Mouse (Mus musculus): ENCODE results near the gene Als2cr12.
"Not testable (repeated sequence)": the region's sequence is repeated elsewhere in the genome, so short reads cannot be mapped to it uniquely, and the experiment has no call there.

The Als2cr12 gene

GRCm38 (mm10) chr1:58719356-58719945, 23.7 kb upstream of the Als2cr12 start:
- peak in 1 of 2 experiments; percentile 12 for DNase-seq (ENCODE audit: low spot score in 2 of 2)

GRCm38 (mm10) chr1:58717589-58718270, 21.9 kb upstream of the Als2cr12 start:
- no peak for DNase-seq (ENCODE audit: low spot score in 2 of 2)

GRCm38 (mm10) chr1:58716883-58717220, 21.1 kb upstream of the Als2cr12 start:
- no peak for DNase-seq (ENCODE audit: low spot score in 2 of 2)

- DNase-seq (ENCODE audit: low spot score in 2 of 2), result no peak
Measured at GRCm38 (mm10) chr1:58716162-58716882, 20.5 kb upstream of the Als2cr12 start.

GRCm38 (mm10) chr1:58715536-58715935, 19.7 kb upstream of the Als2cr12 start:
- no peak for DNase-seq (ENCODE audit: low spot score in 2 of 2)

- no peak for DNase-seq (ENCODE audit: low spot score in 2 of 2)
Measured at GRCm38 (mm10) chr1:58714361-58714760, 18.6 kb upstream of the Als2cr12 start.

GRCm38 (mm10) chr1:58713893-58714231, 18.1 kb upstream of the Als2cr12 start:
- DNase-seq (ENCODE audit: low spot score in 2 of 2), result peak; percentile 58 to 68

- DNase-seq (ENCODE audit: low spot score in 2 of 2), result peak; percentile 58 to 61
Measured at GRCm38 (mm10) chr1:58713081-58713892, 17.5 kb upstream of the Als2cr12 start.

- peak in 1 of 2 experiments; percentile 29 for DNase-seq (ENCODE audit: low spot score in 2 of 2)
Measured at GRCm38 (mm10) chr1:58712076-58713061, 16.6 kb upstream of the Als2cr12 start.

- DNase-seq (ENCODE audit: low spot score in 2 of 2), result peak; percentile 70 to 71
Measured at GRCm38 (mm10) chr1:58711365-58712016, 15.7 kb upstream of the Als2cr12 start, which contains the start of gene Cflar. Cflar (plus strand) TSS chr1:58711508.

- DNase-seq (ENCODE audit: low spot score in 2 of 2), result no peak
Measured at GRCm38 (mm10) chr1:58710711-58711364, 15.0 kb upstream of the Als2cr12 start.

GRCm38 (mm10) chr1:58710043-58710442, 14.3 kb upstream of the Als2cr12 start:
- DNase-seq (ENCODE audit: low spot score in 2 of 2), result peak in 1 of 2 experiments; percentile 9

GRCm38 (mm10) chr1:58700580-58701162, 4.9 kb upstream of the Als2cr12 start:
- DNase-seq (ENCODE audit: low spot score in 2 of 2), result not testable (repeated sequence)

GRCm38 (mm10) chr1:58699988-58700387, 4.2 kb upstream of the Als2cr12 start:
- no peak for DNase-seq (ENCODE audit: low spot score in 2 of 2)

GRCm38 (mm10) chr1:58698781-58699180, 3.0 kb upstream of the Als2cr12 start:
- no peak for DNase-seq (ENCODE audit: low spot score in 2 of 2)

GRCm38 (mm10) chr1:58697607-58698006, 1.8 kb upstream of the Als2cr12 start:
- DNase-seq (ENCODE audit: low spot score in 2 of 2), result peak; percentile 57 to 68

GRCm38 (mm10) chr1:58693696-58694095, 2.1 kb downstream of the Als2cr12 start:
- no peak for DNase-seq (ENCODE audit: low spot score in 2 of 2)

- not testable (repeated sequence) for DNase-seq (ENCODE audit: low spot score in 2 of 2)
Measured at GRCm38 (mm10) chr1:58691718-58692117, 4.1 kb downstream of the Als2cr12 start.

- not testable (repeated sequence) for DNase-seq (ENCODE audit: low spot score in 2 of 2)
Measured at GRCm38 (mm10) chr1:58690834-58691488, 4.8 kb downstream of the Als2cr12 start.
